Mouse (Mus musculus): ENCODE data around the gene Ttc23l.
"Not testable (repeated sequence)": the region's sequence is repeated elsewhere in the genome, so short reads cannot be mapped to it uniquely, and the experiment has no call there.

Ttc23l gene

DNA sequence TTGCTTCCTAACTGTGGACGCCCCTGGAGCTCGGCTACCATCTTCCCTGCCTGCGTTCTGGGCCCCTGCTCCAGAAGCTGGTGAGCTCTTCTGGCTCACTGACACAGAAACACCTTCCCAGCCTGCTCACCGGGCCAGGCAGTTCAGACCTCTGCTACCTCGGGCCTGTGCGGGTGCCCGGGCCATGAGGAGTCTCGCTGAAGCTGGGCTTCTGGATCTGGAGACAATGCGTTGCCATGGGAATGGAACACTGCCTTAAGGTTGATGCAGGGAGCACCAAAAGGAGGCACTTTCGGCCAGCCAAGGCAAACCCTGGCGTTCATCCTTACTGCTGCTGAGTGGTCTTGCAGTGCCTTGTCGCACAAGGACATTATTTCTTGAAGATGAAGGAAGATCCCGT lies at the start of gene Ttc23l:
TSS of gene Ttc23l (minus strand) at position 204 of the 400 bp plus-strand sequence.
- no peak for DNase-seq

DNA sequence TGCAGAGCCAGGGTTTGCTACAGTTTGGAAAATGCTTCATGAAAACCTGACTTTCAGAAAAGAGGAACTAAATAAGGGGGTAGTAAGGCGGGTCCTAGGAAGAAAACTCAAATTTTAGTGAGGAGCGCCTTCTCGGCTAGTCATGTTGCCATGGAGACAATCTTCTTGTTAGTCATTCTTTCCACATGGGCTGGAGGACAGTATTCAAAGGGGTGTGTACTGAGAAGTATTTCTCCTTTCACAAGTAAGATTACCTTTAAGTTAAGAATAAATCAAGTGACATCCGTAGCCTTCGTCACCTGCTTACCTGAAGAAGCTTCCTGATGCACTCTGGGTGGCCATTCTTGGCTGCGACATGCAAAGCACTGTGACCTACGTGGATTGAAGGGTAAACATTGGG lies 40.9 kb upstream of the Ttc23l start:
- no peak for DNase-seq

DNA sequence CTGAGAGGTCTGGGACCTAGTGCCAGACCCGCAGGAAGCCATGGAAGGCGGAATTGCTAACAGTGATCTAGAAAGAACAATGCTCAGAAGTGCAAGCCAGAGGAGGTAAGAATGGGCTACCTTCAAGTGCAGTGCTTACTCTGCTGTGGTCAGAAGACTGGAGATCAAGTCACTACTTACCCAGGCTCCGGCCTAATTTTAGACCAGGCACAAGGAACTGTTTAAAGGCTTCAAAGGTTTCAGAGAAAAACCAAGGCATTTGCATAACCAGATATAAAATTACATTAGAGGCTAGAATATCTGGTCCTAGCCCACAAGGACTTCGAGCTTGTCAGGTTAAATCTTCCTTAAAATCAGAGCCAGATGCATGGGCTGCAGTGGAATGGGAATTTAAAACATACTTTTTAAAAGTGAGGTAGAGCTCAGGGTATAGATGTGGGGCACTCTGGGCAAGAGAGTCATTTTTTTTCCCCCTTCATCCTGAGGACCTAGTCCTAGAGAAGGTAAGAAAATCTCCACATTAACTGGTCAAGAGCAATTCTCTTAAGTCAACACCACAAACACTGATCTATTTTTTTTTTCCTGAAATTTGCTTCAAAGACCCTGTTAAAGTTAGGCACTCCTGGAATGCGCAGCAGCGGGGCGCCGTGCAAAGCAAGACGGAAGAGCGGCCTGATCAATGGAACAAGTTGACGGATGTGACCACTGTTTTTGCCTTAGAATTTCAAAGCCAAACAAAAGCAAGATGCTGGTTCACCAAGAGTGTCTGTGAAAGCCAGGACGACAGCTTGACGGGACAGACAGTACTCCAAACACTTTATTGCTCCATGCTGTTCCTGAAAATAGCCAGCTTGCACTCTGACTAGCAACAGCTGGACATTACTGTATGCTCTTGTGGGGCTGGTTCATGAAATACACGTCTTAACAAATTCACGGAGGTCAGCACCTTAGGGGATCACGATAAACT lies 40.1 kb upstream of the Ttc23l start:
- no peak for DNase-seq

DNA sequence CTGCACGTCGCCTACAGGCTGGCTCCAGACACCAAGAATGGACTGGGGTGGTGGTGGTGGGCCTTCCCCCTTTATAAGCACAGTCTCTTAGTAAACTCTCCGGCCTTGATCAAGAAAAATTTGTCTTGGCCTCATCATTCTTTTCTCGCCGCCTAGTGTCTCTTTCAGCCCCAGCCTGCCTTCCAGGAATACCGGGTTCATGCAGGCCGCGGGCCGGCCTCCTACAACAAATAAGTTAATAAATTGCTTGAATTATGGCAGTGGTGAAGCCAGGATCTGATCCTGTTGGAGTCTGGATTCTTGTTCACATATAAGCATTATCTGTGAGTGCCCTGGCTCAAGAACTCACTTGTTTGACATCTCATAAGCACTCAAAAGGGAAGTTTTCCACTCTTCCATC lies 38.4 kb upstream of the Ttc23l start:
- DNase-seq, result no peak

DNA sequence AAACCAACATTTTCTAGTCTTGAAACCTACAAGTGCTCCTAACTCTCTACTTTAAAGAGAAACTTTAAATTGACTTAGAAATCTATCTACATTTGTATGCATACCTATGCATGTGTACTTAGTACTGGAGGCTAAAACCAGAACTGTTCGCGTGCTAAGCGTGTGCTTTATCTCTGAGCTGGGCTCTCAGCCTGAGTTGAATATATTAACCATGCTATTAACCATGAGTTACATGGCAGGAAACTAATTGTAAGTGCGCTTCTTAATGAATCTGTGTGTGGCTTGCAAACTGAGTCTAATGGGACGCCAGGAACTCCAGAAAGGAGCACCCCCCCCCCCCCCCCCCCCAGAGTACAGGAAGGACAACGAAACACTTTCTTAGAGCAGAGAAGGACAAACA lies 36.9 kb upstream of the Ttc23l start:
- no peak for DNase-seq

DNA sequence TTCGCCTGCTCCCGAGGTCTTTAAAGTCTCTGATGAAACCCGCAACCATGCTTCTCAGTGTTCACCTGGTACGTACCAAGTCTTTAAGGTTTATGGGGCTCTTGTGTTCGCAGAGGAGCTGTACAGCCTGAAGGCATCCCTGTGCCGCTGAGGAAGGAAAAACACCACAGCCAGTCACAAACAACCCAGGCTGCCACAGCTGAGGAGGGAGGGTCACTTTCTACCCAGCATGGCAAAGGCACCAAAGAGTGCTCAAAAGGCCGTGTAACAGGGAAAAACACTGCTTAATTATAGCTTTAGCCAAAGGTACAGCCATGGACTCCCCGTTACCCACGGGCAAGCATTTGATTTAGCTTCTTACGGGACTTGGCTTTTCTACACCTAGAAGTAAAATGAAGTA lies 36.4 kb upstream of the Ttc23l start:
- DNase-seq, result no peak

DNA sequence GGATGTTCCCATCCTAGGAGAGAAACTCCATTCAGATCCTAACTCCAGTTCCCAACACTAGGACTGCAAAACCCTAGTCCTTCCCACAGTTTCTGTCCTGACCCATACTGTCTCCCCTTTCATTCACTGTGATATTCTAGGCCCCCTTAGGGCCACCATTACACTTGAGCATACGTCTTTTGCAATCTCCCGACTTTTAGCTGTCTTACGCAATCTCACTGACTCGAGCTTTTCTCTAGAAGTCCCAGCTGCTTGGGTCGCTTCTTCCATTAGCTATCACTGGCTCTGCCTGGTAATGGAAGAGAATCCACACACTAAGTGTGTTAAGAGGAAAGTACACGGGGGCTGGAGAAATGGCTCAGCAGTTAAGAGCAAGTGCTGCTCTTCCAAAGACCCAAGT lies 34.6 kb upstream of the Ttc23l start:
- no peak for DNase-seq

DNA sequence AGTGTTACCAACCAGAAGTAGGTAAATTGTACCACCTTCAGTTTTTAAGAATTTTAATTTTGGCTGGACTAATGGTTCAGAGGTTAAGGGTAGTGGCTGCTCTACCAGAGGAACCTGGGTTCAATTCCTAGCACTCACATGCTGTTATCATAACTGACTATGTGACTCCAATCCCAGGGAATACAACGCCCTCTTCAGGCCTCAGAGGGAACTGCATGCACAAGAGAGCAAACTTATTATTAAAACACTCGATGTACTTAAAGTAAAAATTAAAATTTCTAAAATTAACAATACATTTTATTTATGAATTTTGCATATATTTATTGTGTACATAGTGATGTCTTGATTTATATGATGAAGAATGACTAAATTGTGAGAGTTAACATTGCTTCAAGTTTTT lies 28.1 kb upstream of the Ttc23l start:
- DNase-seq, result no peak

DNA sequence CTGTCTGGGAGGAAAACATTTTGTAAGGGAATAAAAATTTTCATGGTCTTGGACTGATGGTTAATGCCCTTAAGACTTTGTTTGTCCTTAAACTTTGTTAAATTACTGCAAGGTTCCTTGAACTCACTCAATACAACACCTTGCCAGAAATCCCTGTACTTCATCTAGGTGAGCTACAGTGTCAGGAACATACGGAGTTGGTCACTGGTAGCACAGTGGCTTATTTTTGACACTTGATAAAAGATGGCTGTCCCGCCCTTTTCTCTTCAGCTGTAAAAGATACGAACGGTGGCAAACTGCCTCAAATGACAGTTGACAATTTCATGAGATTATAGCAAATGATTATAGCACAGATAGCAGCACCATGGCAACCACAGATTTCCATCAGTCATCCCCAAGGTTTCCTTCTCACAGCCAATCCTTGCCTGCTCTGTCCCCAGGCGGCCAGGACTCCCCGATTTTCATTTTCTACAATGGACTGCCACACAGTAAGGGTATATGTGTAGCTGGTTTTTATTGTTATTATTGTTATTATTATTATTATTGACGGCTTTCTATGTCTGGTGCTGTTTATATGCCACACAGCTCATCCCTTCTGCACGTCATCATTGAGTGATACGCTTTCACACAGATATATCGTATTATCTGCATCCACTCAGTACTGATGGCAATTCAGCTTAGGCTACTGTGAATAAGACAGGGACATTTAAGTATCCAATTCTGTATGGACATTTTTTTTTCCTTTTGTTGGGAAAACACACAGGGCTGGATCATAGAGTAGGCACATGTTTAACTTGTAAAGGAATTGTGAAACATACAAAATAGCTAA lies 26.1 kb upstream of the Ttc23l start:
- no peak for DNase-seq

DNA sequence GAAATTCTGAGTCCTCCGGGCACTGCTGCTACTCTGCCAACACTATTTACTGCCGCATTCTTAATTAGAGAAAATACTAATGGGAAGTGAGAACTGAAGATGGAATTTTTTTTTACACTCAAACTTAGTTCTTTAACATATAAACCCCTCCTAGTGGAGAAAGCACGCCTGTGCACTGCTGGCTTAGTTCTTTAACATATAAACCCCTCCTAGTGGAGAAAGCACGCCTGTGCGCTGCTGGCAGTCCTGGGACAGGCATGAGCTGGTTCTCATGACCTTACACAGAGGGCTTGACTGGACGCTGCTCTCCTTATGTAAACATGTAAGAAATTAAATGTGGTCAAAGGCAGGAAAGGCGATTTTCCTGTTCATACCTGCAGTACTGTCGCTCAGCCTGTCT lies 24.9 kb upstream of the Ttc23l start:
- DNase-seq, result peak; percentile 6

DNA sequence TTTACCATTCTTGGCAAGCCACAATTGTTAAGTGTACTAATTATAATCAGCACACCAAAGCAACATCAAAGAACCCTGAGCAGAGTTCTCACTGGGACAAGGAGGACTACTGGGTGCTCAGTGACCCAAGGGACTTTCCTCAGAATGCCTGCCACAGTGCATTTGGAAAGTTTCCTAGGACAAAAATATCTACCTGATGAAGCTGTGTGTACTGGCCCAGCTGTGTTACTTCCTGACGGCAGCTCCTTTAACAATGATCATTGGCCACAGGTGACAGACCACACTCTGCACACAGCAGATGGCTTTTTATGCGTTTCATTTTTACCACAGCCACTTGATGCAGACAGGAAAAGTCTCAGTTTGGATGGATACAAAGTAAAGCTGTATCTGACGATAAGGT lies 20.7 kb upstream of the Ttc23l start:
- DNase-seq, result no peak

DNA sequence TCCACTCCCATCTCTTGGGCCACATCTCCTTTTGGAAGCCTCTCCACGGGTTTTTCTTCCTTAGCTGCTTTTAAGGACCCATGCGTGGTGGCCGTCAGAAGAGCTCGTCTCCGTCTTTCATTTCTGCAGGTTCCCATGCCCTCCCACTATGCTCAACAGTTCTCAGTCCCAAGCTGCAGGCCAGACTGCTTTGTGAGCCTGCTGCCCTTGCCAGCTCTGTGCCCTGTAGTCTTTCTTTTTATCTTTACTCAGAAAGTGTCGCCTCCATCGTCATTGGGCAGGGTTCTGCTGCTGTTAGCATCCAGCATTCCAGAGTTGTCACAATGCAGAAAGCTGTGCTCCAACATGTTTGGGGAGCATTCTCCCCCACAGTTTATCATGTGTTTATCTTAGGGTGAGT lies 8.0 kb upstream of the Ttc23l start:
- DNase-seq, result no peak

DNA sequence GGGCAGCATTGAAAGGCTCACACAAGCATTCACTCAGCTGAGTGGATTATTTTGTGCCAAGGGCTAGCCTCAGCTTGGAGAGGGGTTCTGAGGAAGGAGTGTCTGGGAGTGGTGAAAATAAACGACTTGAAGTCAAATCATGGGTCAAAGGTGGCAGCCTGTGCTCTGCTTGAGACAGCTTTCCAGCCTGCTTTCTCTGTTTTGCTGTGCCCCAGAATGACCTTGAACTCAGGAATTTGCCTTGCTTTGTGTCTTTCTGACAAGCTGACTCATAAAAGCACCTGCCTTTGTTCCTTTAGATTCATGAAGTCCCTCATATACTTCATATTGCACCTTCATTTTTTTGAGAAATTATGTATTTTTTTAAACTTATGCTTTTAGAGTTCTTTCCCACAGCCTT lies 5.7 kb upstream of the Ttc23l start:
- DNase-seq, result no peak

DNA sequence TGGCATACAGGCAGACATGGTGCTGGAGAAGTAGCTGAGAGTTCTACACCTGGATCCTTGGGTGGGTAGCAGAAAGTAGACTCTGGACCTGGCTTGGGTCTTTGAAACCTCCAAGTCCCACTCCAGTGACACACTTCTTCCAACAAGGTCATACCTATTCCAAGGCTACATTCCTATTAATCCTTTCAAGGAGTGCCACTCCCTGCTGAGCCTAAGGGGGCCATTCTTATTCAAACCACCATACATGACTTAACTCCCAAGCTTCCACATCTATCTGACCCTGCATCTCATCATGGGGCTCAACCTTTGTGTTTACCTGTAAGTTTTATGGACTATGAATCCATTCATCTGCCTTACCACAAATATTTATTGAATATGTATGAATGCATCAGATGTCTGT lies 3.8 kb upstream of the Ttc23l start:
- no peak for DNase-seq

DNA sequence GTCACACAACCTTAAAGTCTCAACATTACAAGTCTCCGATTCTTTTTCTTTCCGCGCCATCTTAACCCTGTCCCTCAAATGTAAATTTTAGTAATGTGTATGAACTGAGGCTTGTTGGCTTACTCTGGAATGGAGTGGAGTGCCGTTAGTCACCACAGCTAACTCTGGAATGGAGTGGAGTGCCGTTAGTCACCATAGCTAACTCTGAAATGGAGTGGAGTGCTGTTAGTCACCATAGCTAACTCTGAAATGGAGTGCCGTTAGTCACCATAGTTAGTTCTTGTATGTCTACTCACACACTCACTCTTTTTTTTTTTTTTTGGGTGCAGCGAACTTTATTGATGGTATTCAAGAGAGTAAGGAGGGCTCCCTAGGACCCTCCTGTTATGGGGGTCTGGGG lies 1.5 kb upstream of the Ttc23l start:
- no peak for DNase-seq

DNA sequence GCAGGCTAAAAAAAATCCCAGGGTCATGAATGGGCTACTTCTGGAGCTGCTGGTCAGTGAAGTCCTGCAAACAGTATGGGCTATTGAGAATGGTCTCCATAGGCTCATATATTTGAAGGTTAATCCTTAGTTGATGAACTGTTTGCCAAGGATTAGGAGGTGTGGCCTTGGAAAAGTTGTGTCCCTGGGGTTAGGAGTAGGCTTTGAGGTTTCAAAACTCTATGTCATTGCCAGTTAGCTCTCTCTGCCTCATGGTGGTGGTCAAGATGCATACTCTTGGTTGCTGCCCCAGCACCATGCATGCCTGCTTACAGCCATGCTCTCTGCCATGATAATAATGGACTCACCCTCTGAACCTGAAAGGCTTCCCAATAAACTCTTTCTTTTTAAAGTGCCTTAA lies 4.1 kb downstream of the Ttc23l start:
- DNase-seq, result no peak

DNA sequence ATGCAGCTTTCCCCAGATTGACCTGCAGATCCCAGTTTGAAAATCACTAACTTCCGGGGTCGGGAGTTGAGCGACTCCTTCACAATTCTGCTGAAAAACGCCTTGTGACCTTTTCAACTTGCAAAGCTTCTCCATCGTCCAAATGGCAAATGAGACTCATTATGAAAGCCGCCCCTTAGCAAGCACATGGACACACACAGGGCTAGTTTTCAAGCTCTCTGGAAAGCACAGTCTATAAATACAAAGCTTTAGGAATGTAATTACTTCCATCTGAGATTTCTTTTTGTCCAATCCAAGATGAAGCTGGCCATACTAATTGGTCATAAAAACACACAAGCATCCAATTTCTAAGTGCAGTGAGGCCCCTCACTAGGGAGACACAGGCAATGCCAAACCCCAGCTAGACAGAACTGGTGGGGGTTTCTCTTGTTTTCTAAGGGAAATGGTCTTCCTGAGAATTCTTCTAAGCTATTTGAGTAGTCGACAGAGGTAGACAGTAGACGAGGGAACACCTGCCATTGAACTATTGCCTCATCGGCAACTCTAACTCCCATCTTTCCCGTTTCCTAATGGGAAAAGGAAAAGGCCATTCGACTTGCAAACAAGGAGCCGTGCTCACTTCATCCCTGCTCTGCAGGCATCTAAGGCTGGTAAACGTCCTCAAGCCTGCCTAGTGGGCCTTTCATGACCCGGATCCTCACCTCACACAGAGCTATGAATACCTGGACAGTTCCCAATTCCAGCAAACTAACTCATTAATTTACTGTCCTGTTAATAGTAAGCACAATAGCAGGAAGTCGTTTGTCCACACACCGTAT lies 18.0 kb downstream of the Ttc23l start:
- no peak for DNase-seq

DNA sequence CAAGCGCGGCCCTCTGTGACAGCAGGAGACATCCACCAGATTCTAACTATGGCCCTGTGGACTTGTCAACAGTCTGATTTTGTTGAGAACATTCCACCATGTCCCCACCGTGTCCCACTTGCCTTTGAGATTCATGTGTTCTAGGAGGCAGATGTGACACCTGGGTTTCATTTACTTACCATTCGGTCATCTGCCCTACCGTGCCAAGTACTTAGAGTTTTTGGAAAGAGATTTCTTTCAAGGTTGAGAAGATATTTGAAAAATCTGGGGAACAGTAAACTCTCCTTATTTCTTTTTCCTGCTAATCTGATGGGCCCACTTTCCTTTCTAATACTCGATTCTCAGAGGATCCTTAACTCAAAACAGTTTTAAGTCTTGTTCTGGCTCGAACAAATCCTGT lies 22.5 kb downstream of the Ttc23l start:
- DNase-seq, result no peak

DNA sequence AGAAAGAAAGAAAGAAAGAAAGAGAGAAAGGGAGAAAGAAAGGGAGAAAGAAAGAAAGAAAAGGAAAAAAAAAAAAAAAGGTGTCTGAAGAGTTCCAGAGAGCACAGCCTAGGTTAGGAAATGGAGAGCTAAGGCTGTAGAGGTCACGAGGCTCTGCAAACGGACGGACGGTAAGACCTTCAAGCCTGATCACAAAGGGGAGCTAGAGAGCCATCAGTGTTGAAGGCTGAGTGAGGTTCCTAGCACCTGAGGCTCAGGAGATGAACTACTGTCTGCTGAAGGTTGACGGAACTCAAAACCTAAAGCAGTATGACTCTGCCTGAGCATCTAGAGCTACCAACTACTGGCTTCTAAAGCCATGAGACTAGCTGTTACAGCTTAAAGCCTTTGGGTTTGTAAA lies 23.9 kb downstream of the Ttc23l start:
- DNase-seq, result no peak

DNA sequence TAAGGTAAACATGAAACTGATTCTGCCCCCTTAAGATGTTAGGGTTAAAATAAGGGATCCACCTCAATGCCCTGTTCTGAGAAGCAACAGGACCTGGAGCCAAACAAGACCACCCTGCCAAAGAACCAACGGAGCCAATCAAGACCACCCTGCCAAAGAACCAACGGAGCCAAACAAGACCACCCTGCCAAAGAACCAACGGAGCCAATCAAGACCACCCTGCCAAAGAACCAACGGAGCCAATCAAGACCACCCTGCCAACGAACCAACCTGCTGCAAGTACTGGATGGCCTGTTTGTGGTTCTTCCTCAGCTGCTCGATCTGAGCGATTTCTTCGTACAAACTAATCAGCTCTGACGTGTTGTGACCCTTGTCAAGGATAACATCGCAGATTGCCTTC lies 25.1 kb downstream of the Ttc23l start:
- DNase-seq, result not testable (repeated sequence)

DNA sequence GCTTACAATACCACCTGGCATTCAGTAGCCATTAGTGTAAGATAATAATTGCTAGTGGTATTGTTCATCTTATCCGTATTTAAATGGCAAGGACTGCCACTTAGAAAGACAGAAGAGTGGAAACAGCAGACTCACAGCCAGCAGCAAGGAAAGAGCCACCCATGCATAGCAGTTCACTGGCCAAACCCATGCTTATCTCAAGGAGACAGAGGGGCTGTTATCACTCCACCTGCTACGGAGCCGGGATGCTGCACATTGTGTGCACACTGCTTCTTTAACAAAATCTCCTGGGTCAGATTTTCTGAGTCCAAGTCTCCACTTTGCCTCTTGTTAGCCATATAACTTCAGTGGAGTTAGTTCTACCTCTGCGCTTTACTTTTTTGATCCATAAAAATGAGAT lies 27.1 kb downstream of the Ttc23l start:
- DNase-seq, result no peak

DNA sequence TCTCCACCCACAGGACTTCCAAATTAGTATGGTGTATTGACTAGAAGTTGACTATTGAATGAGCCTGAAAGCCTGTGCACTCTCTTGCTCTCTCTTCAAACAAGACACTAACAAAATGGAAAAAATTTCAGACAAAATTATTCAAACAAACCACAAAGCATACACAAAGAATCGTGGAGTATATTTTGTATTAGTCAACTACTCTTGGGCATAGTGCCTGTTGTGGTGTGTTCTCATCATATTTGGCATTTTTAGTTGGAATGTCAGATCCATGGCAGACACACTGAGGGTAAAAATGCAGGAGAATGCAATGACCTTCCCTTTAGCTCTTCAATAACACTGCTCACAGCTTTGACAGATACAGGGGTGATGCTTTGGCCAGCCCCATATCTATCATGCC lies 32.6 kb downstream of the Ttc23l start:
- DNase-seq, result no peak

DNA sequence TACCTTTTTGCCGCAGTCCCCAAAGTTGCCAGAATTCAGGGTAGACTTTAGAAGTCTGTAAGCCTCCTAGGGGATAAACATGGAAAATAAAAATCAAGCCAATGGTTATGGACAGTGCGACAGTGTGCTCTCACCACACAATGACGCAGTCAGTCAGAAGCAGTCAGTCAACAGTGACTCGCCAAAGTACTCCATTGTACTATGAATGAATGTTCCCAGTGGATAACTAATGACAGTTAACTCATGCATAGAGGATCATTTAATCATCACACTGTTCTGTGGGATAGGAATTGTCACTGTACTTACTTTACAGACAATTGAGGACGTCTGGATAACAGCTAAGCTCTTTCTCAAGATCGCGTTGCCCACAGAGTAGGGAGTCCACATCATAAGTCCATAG lies 43.3 kb downstream of the Ttc23l start:
- no peak for DNase-seq
